In the genomic region with DNA sequence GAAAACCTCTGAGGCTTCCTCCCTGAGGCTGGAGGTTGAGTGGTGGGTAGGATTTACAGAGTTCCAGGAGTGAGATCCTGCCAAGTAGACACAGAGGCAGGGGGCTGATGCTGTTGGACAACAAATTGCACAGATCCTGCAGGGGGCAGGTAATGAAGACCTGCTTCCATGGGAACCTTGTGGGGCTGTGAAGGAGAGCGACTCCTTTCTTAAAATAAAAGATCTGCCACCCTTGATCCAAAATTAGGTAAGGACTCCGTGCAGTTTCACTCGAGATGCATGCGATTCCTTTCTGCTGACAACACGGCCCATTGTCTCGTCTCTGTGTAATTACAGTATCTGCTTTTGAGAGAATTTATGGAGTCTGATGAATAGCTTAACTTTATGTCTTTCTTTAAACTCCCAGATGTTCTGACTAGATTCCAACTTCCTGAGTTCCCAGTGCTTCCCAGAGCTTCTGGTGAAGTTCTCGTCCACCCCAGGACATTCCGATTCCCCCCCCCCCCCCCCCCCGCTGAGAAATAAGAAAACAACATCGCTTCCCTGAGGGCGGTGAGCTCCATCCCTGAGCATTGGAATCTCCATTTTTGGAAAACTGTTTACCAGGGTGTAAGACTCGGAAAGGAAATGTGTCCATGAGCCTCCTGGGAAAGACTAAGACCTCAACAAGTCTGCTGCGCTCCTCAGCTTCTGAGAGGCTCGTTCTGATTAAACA, we compare ENCODE assay signal across 14 mouse cellular contexts. TPM values are rescaled to one million over a fixed set of nuclear protein-coding genes. Genes with fewer than 3 reads are reported as not detected.
DNase-seq lines count a peak whose midpoint lies in the region; ATAC-seq and TF ChIP-seq lines count a peak whose summit lies in the region.
"Had no signal": no experiment of that assay in that cellular context is flagged by ENCODE, and none has a peak within 500 bp of the region (broad histone marks: within the 10 kb centered on the region; RNA-seq: fewer than 3 reads in every experiment).

No protein-coding gene starts in this region.

- peak overlapping the region; percentile 4 for H3K9ac ChIP-seq in heart, adult 2 months (ENCODE audit: low read depth, low read length)
- no peak overlapping the region for H3K9ac ChIP-seq in neural tube, embryonic 13.5 days
- no peak overlapping the region for H3K9ac ChIP-seq in neural tube, embryonic 15.5 days (replicated peaks)
- H3K9ac ChIP-seq in intestine, embryonic 14.5 days (ENCODE audit: low read length) = 0 out of 2 replicates have a peak overlapping the region, but pooled peaks have one; percentile 7
- peak overlapping the region; percentile 31 for H3K9ac ChIP-seq in stomach, embryonic 16.5 days (ENCODE audit: low read length)
- H3K9ac ChIP-seq in midbrain, embryonic 16.5 days (ENCODE audit: low read depth, low read length) = no peak overlapping the region

- H3K4me1 ChIP-seq in heart, adult 2 months (ENCODE audit: control insufficient read depth, insufficient read depth, low read length) = peaks cover 23% of the 10 kb centered on the region
- peaks cover 6% of the 10 kb centered on the region; the same call in 1 of the 2 replicates for H3K4me1 ChIP-seq in neural tube, embryonic 13.5 days (replicated peaks)
- H3K4me1 ChIP-seq in neural tube, embryonic 15.5 days = peaks cover 6% of the 10 kb centered on the region; the same call in 1 of the 2 replicates
- H3K4me1 ChIP-seq in intestine, embryonic 14.5 days (replicated peaks; ENCODE audit: control insufficient read depth, insufficient read depth, low read length) = peaks cover 11% of the 10 kb centered on the region
- H3K4me1 ChIP-seq in stomach, embryonic 16.5 days (ENCODE audit: control insufficient read depth, insufficient read depth, low read length) = peaks cover 8% of the 10 kb centered on the region
- H3K4me1 ChIP-seq in midbrain, embryonic 16.5 days (ENCODE audit: control insufficient read depth, insufficient read depth, low read length) = no peaks in the 10 kb centered on the region

- intact Hi-C loops in heart, adult 2 months (cut with DNase I) = loop anchor here (2.0 to 10.0 kb wide), 3 partner anchors 40 to 286 kb away; a partner anchor contains a TSS

- no peak for TF ChIP-seq POLR2A in heart, adult 2 months (IDR thresholded peaks at IDR 0.05; ENCODE audit: insufficient read depth, low read depth, low read length)

- H3K27me3 ChIP-seq in heart, adult 2 months (ENCODE audit: control insufficient read depth, insufficient read depth, low read length) = no peaks in the 10 kb centered on the region
- H3K27me3 ChIP-seq in neural tube, embryonic 13.5 days = no peaks in the 10 kb centered on the region
- no peaks in the 10 kb centered on the region for H3K27me3 ChIP-seq in neural tube, embryonic 15.5 days (replicated peaks)
- no peaks in the 10 kb centered on the region for H3K27me3 ChIP-seq in intestine, embryonic 14.5 days (replicated peaks; ENCODE audit: control insufficient read depth, insufficient read depth, low read length)
- no peaks in the 10 kb centered on the region for H3K27me3 ChIP-seq in stomach, embryonic 16.5 days (ENCODE audit: control insufficient read depth, insufficient read depth, low read length)
- H3K27me3 ChIP-seq in midbrain, embryonic 16.5 days (ENCODE audit: control insufficient read depth, insufficient read depth, low read depth, low read length) = no peaks in the 10 kb centered on the region
- H3K27me3 ChIP-seq: Patski had no signal

- 0 out of 2 replicates have a peak, but pooled peaks have one; percentile 11 for TF ChIP-seq EP300 in heart, adult 2 months (IDR thresholded peaks at IDR 0.05; ENCODE audit: insufficient read depth, low read depth, low read length)

- peak overlapping the region; percentile 84 for H3K27ac ChIP-seq in heart, adult 2 months
- H3K27ac ChIP-seq in neural tube, embryonic 13.5 days (replicated peaks) = 0 out of 2 replicates have a peak overlapping the region, but pooled peaks have one; percentile 11
- H3K27ac ChIP-seq in neural tube, embryonic 15.5 days (replicated peaks) = no peak overlapping the region; the same call in 1 of the 2 replicates
- H3K27ac ChIP-seq in intestine, embryonic 14.5 days (ENCODE audit: low read depth) = peak overlapping the region; percentile 51; the same call in 1 of the 2 replicates
- peak overlapping the region; percentile 70 for H3K27ac ChIP-seq in stomach, embryonic 16.5 days (ENCODE audit: low read length)
- H3K27ac ChIP-seq in midbrain, embryonic 16.5 days (ENCODE audit: low read length) = no peak overlapping the region; the same call in 1 of the 2 replicates

- 0 out of 2 replicates have a peak overlapping the region, but pooled peaks have one; percentile 0 for H3K4me2 ChIP-seq in neural tube, embryonic 13.5 days
- no peak overlapping the region for H3K4me2 ChIP-seq in neural tube, embryonic 15.5 days
- peak overlapping the region; percentile 26 for H3K4me2 ChIP-seq in intestine, embryonic 14.5 days (ENCODE audit: low read length)
- peak overlapping the region; percentile 3; the same call in 1 of the 2 replicates for H3K4me2 ChIP-seq in stomach, embryonic 16.5 days (ENCODE audit: low read depth, low read length)
- no peak overlapping the region for H3K4me2 ChIP-seq in midbrain, embryonic 16.5 days (ENCODE audit: low read length)

- no peaks in the 10 kb centered on the region; the same call in 1 of the 2 replicates for H3K36me3 ChIP-seq in heart, adult 2 months (ENCODE audit: control insufficient read depth, insufficient read depth, low read length)
- no peaks in the 10 kb centered on the region for H3K36me3 ChIP-seq in neural tube, embryonic 13.5 days
- no peaks in the 10 kb centered on the region for H3K36me3 ChIP-seq in neural tube, embryonic 15.5 days
- no peaks in the 10 kb centered on the region for H3K36me3 ChIP-seq in intestine, embryonic 14.5 days (ENCODE audit: control insufficient read depth, insufficient read depth, low read length)
- H3K36me3 ChIP-seq in stomach, embryonic 16.5 days (ENCODE audit: control insufficient read depth, insufficient read depth, low read length) = no peaks in the 10 kb centered on the region
- no peaks in the 10 kb centered on the region for H3K36me3 ChIP-seq in midbrain, embryonic 16.5 days (ENCODE audit: control insufficient read depth, insufficient read depth, low read length)

- no peaks in the 10 kb centered on the region for H3K9me3 ChIP-seq in neural tube, embryonic 13.5 days
- no peaks in the 10 kb centered on the region for H3K9me3 ChIP-seq in neural tube, embryonic 15.5 days (replicated peaks)
- no peaks in the 10 kb centered on the region for H3K9me3 ChIP-seq in intestine, embryonic 14.5 days (ENCODE audit: control insufficient read depth, low read length)
- no peaks in the 10 kb centered on the region for H3K9me3 ChIP-seq in stomach, embryonic 16.5 days (replicated peaks; ENCODE audit: control insufficient read depth, low read length)
- no peaks in the 10 kb centered on the region for H3K9me3 ChIP-seq in midbrain, embryonic 16.5 days (replicated peaks; ENCODE audit: control insufficient read depth, low read length, poor library complexity, severe bottlenecking)

- H3K4me3 ChIP-seq in heart, adult 2 months = peak overlapping the region; percentile 20; the same call in 1 of the 2 replicates
- no peak overlapping the region for H3K4me3 ChIP-seq in neural tube, embryonic 13.5 days
- H3K4me3 ChIP-seq in neural tube, embryonic 15.5 days (replicated peaks) = no peak overlapping the region
- no peak overlapping the region for H3K4me3 ChIP-seq in intestine, embryonic 14.5 days (ENCODE audit: low read depth, low read length)
- H3K4me3 ChIP-seq in stomach, embryonic 16.5 days (replicated peaks; ENCODE audit: low read length) = 0 out of 2 replicates have a peak overlapping the region, but pooled peaks have one; percentile 8
- H3K4me3 ChIP-seq in midbrain, embryonic 16.5 days (ENCODE audit: low read depth, low read length) = no peak overlapping the region

- no peak for ATAC-seq in neural tube, embryonic 13.5 days (ENCODE audit: low read depth)
- no peak for ATAC-seq in neural tube, embryonic 15.5 days (ENCODE audit: low FRiP score)
- ATAC-seq in intestine, embryonic 14.5 days (replicated peaks; ENCODE audit: low FRiP score, low TSS enrichment, low read depth) = no peak
- ATAC-seq in stomach, embryonic 16.5 days (ENCODE audit: insufficient read depth, low FRiP score) = no peak
- no peak for ATAC-seq in midbrain, embryonic 16.5 days
- ATAC-seq: Patski had no signal

- WGBS in heart, adult 2 months = 6% methylated on average over 14 of the region's 14 CpGs
- WGBS in neural tube, embryonic 13.5 days = 39% methylated on average over 14 of the region's 14 CpGs
- WGBS in neural tube, embryonic 15.5 days = 34% methylated on average over 14 of the region's 14 CpGs
- WGBS in intestine, embryonic 14.5 days = 25% methylated on average over 13 of the region's 14 CpGs
- 24% methylated on average over 14 of the region's 14 CpGs for WGBS in stomach, embryonic 16.5 days
- 51% methylated on average over 13 of the region's 14 CpGs for WGBS in midbrain, embryonic 16.5 days

- H3K79me2 ChIP-seq in heart, adult 2 months (replicated peaks; ENCODE audit: control insufficient read depth, insufficient read depth, low read length) = no peaks in the 10 kb centered on the region

- TF ChIP-seq CTCF in heart, adult 2 months (IDR thresholded peaks at IDR 0.05) = peak; percentile 25; the same call in 1 of the 2 replicates

- DNase-seq in heart, adult 2 months = peak in 1 of 2 experiments; percentile 27
- no peak for DNase-seq in heart, postnatal 4 days
- no peak for DNase-seq in intestine, embryonic 14.5 days (ENCODE audit: low spot score)
- no peak for DNase-seq in cerebellum, adult 9-10 months
- DNase-seq: adrenal gland, postnatal 10 days; cerebellum, adult 11-12 months; kidney, postnatal 36 days; lung, adult 18-20 months; retina, postnatal 1 day had no signal

RNA-seq across cellular contexts. Expression of a gene that starts 52.2 kb away (rescaled TPM):
- 10 to 100 TPM; 11.6 to 13.6 TPM for total RNA-seq in heart, adult 2 months (2021)
- polyA plus RNA-seq in heart, adult 2 months (2012; rRNA removed) = 12.9 and 16.8 TPM in 2 replicates
- 10 to 100 TPM; 29.5 TPM for total RNA-seq in heart, postnatal 4 days (2021)
- 1.7 and 2.8 TPM in 2 replicates for polyA plus RNA-seq in neural tube, embryonic 13.5 days (2015; fragmentation: Nextera tagmentation; extraction: Ambion mirVana)
- polyA plus RNA-seq in neural tube, embryonic 15.5 days (2015; fragmentation: Nextera tagmentation; extraction: Ambion mirVana) = 1.1 and 3.6 TPM in 2 replicates
- polyA plus RNA-seq in intestine, embryonic 14.5 days (2014; fragmentation: Nextera tagmentation; extraction: Ambion mirVana) = 9.5 and 10.4 TPM in 2 replicates
- 10.2 and 11.6 TPM in 2 replicates for polyA plus RNA-seq in stomach, embryonic 16.5 days (2015; fragmentation: Nextera tagmentation; extraction: Ambion mirVana)
- polyA plus RNA-seq in midbrain, embryonic 16.5 days (2015; fragmentation: Nextera tagmentation; extraction: Ambion mirVana) = 0.93 and 1.3 TPM in 2 replicates

Comparison
In these comparisons a context has a peak if more than half of its experiments do, and no peak if none do; other contexts are left out.
1. H3K27ac ChIP-seq: peak in heart, adult 2 months (single experiment), neural tube, embryonic 13.5 days (single experiment), intestine, embryonic 14.5 days (single experiment) and stomach, embryonic 16.5 days (single experiment); none in neural tube, embryonic 15.5 days (single experiment) and midbrain, embryonic 16.5 days (single experiment).
2. H3K4me2 ChIP-seq: peak in neural tube, embryonic 13.5 days (single experiment), intestine, embryonic 14.5 days (single experiment) and stomach, embryonic 16.5 days (single experiment); none in neural tube, embryonic 15.5 days (single experiment) and midbrain, embryonic 16.5 days (single experiment).
3. H3K4me3 ChIP-seq: peak in heart, adult 2 months (single experiment) and stomach, embryonic 16.5 days (single experiment); none in neural tube, embryonic 13.5 days (single experiment), neural tube, embryonic 15.5 days (single experiment), intestine, embryonic 14.5 days (single experiment) and midbrain, embryonic 16.5 days (single experiment).
4. H3K9ac ChIP-seq: peak in heart, adult 2 months (single experiment), intestine, embryonic 14.5 days (single experiment) and stomach, embryonic 16.5 days (single experiment); none in neural tube, embryonic 13.5 days (single experiment), neural tube, embryonic 15.5 days (single experiment) and midbrain, embryonic 16.5 days (single experiment).